Mouse (Mus musculus) embryo, embryonic 11.5 days (tissue): ENCODE data around the gene Psmb8.
A peak's percentile ranks its signal among the peaks of the same experiment; 100 is the strongest.

Experiments
- DNase-seq: peaks from one replicate; pipeline ENCODE4 v3.0.0-alpha.2; 2012; ENCODE audit warnings: low read depth, low spot score

Gene Psmb8

DNA sequence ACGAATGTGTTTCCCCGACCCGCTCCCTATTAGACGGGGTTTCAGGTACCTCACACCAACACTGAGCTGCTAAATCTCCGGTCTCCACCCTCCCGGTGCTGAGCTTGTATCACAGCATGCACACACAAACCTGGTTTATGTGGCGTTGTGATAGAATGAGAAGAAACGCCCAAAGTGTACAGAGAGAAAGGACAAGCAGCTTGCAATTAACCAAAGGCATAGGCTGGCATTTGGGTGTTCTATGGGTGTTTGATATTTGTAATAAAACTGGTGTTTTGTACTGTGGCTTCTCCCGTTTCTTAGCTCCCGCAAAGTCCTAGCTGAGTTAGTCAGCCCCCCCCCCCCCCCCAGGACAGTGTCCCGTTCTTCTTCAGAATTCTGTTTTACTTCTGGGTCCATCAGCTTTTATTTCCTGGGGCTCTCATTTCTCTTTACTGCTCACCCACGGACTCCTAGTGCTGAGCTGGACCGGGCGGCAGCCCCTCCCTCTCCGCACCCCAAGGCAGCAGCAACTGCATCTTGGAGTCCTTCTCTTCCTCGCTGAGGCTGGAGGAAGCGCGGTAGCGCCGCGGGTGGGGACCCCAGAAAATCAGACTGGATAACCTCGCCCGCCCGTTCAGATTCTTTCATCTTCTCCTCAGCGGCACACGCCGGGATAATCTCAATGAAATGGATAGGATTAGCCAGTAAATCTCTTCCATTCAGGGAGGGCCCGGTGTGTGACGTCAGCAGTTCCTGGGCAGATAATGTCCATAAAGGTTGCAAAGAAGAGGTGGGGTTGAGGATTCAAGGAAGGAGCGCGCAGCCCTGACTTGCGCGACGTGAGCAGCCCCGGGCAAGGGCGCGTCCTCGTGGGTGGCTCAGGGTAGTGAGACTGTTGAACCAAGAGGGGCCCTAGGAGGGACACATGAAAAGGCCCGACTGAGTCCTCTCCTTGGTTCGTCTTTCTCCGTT lies at the start of gene Psmb8:
Psmb8 (plus strand) TSS at position 781 of the 954 bp plus-strand sequence.
- DNase-seq = peak; percentile 57

DNA sequence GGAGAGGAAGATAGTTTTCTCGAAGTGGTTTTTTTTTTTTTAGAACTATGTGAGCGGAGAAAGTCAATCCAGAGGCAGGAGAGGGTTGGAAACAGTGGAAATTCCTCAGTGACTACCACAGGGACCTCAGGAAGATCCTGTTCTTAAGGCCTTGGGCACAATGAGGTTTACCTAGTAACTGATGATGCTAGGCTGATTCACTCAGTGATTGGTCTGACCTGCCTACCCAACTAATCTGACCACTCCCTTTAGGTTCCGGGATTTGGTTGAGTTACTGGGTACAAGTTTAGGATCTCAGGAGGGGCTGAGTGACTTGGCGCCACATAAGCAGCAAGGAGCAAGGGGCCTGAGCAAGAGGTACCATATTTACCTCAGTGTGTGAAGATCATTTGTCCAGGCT lies 44.6 kb upstream of the Psmb8 start, which contains the start of gene H2-DMb1:
H2-DMb1 (plus strand) TSS at position 150 of the 400 bp plus-strand sequence.
- DNase-seq = no peak

DNA sequence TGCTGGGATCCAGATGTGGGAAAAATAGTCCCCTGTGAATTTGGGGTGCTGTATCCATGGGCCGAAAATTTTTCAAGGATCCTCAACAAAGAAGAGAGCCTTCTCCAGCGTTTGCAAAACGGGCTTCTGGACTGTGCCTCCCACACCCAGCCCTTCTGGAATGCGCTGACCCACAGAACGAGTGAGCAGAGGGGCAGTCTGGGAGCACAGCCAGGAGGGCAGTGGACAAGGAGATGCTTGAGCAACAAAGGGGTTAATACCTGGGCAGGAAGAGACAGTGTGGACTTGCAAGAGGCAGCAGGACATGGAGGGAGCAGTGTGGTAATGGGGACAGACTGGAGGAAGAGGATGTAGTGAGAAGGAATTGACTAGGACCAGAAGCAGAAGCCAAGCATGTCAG lies 42.0 kb upstream of the Psmb8 start:
- DNase-seq = no peak

DNA sequence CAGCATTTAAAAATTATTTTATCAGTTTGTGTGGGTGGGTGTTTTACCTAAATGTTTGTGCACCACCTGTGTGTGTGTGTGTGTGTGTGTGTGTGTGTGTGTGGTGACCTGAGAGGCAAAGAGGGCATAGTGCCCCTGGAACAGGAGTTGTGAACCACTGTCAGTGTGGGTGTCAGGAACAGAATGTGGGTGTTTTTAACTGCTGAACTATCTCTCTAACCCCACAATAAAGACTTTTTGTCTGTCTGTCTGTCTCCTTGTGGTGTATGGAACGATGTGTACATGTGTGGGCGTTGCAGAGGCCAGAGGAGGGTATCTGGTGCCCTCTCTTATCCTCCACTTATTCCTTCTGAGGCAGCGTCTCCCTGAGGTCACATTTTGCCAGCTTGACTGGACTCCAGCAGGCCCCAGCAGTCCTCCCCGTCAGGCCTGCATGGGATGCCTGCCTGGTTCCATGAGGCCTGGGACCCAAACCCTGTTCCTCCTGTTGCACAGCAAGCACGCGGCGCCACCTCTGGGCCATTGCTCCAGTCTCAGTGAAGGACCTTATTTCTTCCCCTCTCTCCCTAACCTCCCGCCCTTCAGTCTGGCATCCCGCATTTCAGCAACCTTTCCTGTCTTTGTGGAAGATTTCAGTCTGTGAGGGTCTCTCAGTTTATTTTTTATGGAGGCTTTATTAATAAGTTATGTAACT lies 33.2 kb upstream of the Psmb8 start:
- DNase-seq = no peak

DNA sequence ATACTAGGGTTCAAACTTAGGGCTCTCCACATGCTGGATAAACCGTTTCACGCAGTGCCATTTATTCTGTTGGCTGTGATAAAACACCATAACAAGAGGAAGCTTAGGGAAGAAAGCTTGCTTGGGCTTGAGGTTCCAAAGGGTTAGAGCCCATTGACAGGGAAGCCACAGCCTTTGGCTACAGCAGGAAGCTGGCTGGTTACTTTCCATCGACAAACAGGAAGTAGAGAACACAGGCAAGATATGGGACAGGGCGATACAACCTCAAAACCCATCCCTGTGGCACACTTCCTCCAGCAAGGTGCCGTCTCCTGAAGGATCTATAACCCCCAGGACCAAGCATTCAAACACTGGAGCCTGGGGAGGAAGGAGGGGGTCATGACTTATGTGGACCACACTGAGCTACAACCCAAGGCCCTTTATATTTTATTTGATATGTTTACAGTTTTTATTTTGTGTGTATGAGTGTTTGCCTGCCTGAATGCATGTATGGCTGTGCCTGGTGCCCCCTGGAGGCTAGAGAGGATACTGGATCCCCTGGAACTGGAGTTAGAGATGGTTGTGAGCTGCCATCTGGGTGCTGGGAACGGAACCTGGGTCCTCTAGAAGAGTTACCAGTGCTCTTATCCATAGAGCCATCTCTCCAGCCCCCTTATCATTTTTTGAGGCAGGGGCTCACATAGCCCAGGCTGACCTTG lies 32.3 kb upstream of the Psmb8 start:
- no peak for DNase-seq

DNA sequence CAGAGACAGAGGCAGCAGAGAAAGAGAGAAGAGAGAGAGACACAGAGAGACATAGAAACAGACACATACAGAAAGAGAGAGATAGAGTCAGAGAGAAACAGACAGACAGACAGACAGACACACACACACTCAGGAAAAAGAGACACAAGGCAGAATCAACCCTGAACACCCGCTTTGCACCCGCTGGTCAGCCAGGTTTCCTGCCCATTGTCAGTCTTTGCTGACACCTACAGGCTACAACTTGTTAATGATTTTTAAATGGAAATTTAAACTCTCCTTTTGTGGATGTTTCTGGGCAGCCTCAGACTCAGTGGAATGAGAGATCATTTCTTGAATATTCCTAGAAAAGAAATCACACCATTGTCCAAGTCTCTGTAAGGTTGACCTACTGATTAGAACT lies 28.2 kb upstream of the Psmb8 start:
- peak; percentile 32 for DNase-seq

DNA sequence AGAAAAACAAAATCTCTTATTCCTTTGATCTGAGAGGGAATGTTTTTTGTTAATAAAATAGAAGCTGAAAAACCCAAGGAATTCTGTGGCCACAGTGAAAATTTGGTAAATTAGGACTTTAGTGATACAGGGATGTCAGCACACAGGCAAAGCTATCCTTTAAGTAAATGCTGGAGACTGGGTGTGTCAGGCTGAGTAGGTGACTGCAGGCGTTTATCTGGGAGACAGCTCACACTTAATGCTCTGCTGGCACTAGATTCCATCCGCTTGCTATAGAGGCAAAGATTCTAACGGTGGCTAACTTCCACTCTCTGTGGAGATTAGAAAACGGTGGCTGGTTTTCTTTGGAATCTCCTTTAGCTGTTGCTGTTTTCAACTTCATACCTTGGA lies 27.0 kb upstream of the Psmb8 start:
- DNase-seq = no peak

DNA sequence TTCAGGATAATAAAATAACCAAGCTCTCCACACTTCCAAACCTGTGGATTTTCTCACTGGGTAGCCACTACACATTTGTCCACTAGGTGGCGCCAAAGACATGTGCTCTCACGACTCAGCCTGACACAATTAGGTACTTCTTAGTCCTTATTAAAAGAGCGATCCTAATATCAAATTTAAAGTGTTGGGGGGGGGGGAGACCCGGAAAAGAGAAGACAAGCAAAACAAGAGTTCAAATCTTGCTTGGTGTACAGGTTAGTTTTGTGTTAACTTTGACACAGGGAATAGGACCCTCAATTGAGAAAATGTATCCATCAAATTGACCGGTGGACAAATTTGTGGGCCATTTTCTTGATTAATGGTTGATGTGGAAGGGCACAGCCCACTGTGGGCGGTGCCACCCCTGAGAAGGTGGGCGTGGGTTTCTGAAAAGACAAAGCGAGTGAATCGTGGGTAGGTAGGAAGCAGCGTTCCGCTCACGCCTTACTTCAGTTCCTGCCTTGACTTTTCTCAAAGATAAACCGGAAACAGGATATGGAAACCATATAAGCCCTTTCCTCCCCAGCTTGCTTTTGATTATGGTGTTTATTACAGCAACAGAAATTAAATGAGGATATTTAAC lies 26.5 kb upstream of the Psmb8 start:
- peak; percentile 46 for DNase-seq

- no peak for DNase-seq
Measured at GRCm38 (mm10) chr17:34172528-34172927, 25.0 kb upstream of the Psmb8 start.

DNA sequence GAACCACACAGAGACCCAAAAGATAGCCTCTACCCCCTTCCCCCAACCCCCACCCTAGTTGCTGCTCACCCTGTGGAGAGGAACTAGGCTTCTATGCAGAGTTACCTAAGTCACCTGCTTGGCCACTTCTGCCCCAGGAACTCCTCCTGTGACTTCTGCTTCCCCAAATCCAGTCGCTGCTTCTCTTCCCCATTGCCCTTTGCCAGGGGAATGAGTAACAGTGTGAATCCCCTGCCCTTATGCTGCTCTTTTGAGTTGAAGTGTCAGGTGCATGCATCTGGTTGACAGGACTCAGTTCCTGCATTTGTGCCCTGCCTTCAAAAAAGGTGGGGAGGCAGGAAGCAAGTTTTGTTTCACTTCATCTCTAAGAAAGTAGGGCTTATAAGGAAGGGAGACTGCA lies 23.4 kb upstream of the Psmb8 start:
- no peak for DNase-seq

- no peak for DNase-seq
Measured at GRCm38 (mm10) chr17:34177179-34177578, 20.3 kb upstream of the Psmb8 start.

GRCm38 (mm10) chr17:34179019-34179418 lies 18.5 kb upstream of the Psmb8 start:
- DNase-seq = no peak

- DNase-seq = no peak
Measured at GRCm38 (mm10) chr17:34179913-34180859, 17.3 kb upstream of the Psmb8 start.

GRCm38 (mm10) chr17:34183564-34184219 lies 13.8 kb upstream of the Psmb8 start:
- no peak for DNase-seq

GRCm38 (mm10) chr17:34185526-34185925 lies 12.0 kb upstream of the Psmb8 start:
- DNase-seq = no peak

GRCm38 (mm10) chr17:34186885-34187260 lies 10.6 kb upstream of the Psmb8 start:
- DNase-seq = no peak

GRCm38 (mm10) chr17:34187261-34187916 lies 10.1 kb upstream of the Psmb8 start, which contains the start of the genes Tap1 and Psmb9:
TSS of gene Tap1 (plus strand) at chr17:34187553.
TSS of gene Psmb9 (minus strand) at chr17:34187764.
- peak; percentile 94 for DNase-seq

DNA sequence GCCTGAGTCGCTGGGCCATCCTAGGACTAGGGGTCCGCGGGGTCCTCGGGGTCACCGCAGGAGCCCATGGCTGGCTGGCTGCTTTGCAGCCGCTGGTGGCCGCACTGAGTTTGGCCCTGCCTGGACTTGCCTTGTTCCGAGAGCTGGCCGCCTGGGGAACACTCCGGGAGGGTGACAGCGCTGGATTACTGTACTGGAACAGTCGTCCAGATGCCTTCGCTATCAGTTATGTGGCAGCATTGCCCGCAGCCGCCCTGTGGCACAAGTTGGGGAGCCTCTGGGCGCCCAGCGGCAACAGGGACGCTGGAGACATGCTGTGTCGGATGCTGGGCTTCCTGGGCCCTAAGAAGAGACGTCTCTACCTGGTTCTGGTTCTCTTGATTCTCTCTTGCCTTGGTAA lies 9.5 kb upstream of the Psmb8 start:
- DNase-seq = no peak

- no peak for DNase-seq
Measured at GRCm38 (mm10) chr17:34188986-34189385, 8.5 kb upstream of the Psmb8 start.
